Mouse (Mus musculus) liver, embryonic 13.5 days (tissue): Measurements from ENCODE around the gene Uvrag. TPM values are rescaled to one million over a fixed set of nuclear protein-coding genes. Genes with fewer than 3 reads are reported as not detected.

Experiments used
- ATAC-seq: fragments of 200-750 bp; cut with Nextera tagmentation; 2 replicates; pipeline ENCODE4 v1.8.0; 2017; ENCODE audit warnings: low read depth, mild to moderate bottlenecking, moderate number of reproducible peaks, moderate library complexity
- DNase-seq: peaks from one replicate; pipeline ENCODE4 v3.0.0; 2022
- H3K27ac ChIP-seq: fragments of 300-500 bp; sonication (generic); 2 replicates; pipeline ENCODE4 v1.5.1; 2015; ENCODE audit warnings: moderate library complexity, mild to moderate bottlenecking, inconsistent platforms
- H3K27me3 ChIP-seq: fragments of 300-500 bp; sonication (generic); 2 replicates; pipeline ENCODE4 v1.6.1; 2015; ENCODE audit warnings: mild to moderate bottlenecking, inconsistent platforms
- H3K36me3 ChIP-seq: fragments of 300-500 bp; sonication (generic); 2 replicates; pipeline ENCODE4 v1.6.1; 2015; ENCODE audit warnings: mild to moderate bottlenecking, inconsistent platforms
- H3K4me1 ChIP-seq: fragments of 300-500 bp; sonication (generic); replicated peaks from 2 replicates; pipeline ENCODE4 v1.6.1; 2015; ENCODE audit warnings: inconsistent platforms
- H3K4me2 ChIP-seq: fragments of 300-500 bp; sonication (generic); 2 replicates; pipeline ENCODE4 v1.6.1; 2015; ENCODE audit warnings: inconsistent platforms, mild to moderate bottlenecking, moderate library complexity
- H3K4me3 ChIP-seq: fragments of 300-500 bp; sonication (generic); replicated peaks from 2 replicates; pipeline ENCODE4 v1.5.1; 2015; ENCODE audit warnings: mild to moderate bottlenecking, inconsistent platforms
- H3K9ac ChIP-seq: fragments of 300-500 bp; sonication (generic); 2 replicates; pipeline ENCODE4 v1.6.1; 2015; ENCODE audit warnings: mild to moderate bottlenecking, inconsistent platforms
- H3K9me3 ChIP-seq: fragments of 300-500 bp; sonication (generic); replicated peaks from 2 replicates; pipeline ENCODE4 v1.6.1; 2016; ENCODE audit warnings: inconsistent platforms
- WGBS: fragments of 180-500 bp; shearing (Covaris S2); methylation state at CpG from one replicate; pipeline ENCODE4 v1.1.7; 2015; ENCODE audit not compliant: insufficient replicate concordance; 5-methylcytosine and 5-hydroxymethylcytosine counted together
- polyA plus RNA-seq: library from polyadenylated mRNA; unstranded; fragments of >200 nt; fragmentation: Nextera tagmentation; extraction: Ambion mirVana; gene quantifications from 2 replicates; pipeline ENCODE4 v1.2.1, GENCODE M21; 2015

Gene Uvrag
- polyA plus RNA-seq, 1 experiment from 2014 or later = 8.9 TPM

- H3K4me3 ChIP-seq = no peak overlapping the region
- H3K9me3 ChIP-seq = no peaks in the 10 kb centered on the region
- no peak overlapping the region for H3K4me2 ChIP-seq
- peaks cover 16% of the 10 kb centered on the region; the same call in 1 of the 2 replicates for H3K4me1 ChIP-seq
- no peaks in the 10 kb centered on the region for H3K27me3 ChIP-seq
- 51% methylated on average over 4 of the region's 4 CpGs for WGBS
- no peak overlapping the region for H3K27ac ChIP-seq
- peaks cover 2% of the 10 kb centered on the region; the same call in 1 of the 2 replicates for H3K36me3 ChIP-seq
- H3K9ac ChIP-seq = no peak overlapping the region
- no peak for ATAC-seq
- no peak for DNase-seq
These were observed 120.6 kb downstream of the Uvrag start for GRCm38 (mm10) chr7:99020353-99020752.

GRCm38 (mm10) chr7:99017224-99017844 is 123.6 kb downstream of the Uvrag start:
- no peak overlapping the region for H3K4me2 ChIP-seq
- H3K27me3 ChIP-seq = no peaks in the 10 kb centered on the region
- no peak overlapping the region for H3K4me3 ChIP-seq
- DNase-seq (no peak), ATAC-seq (no peak)
- H3K27ac ChIP-seq = no peak overlapping the region
- 35% methylated on average over 2 of the region's 2 CpGs for WGBS
- H3K4me1 ChIP-seq = peaks cover 16% of the 10 kb centered on the region; the same call in 1 of the 2 replicates
- H3K36me3 ChIP-seq = peaks cover 7% of the 10 kb centered on the region; the same call in 1 of the 2 replicates
- no peak overlapping the region for H3K9ac ChIP-seq
- no peaks in the 10 kb centered on the region for H3K9me3 ChIP-seq

GRCm38 (mm10) chr7:99015914-99016313 is 125.0 kb downstream of the Uvrag start:
- H3K4me1 ChIP-seq = peaks cover 8% of the 10 kb centered on the region; the same call in 1 of the 2 replicates
- no peak overlapping the region for H3K4me3 ChIP-seq
- no peak for DNase-seq
- H3K9me3 ChIP-seq = no peaks in the 10 kb centered on the region
- peaks cover 10% of the 10 kb centered on the region; the same call in 1 of the 2 replicates for H3K36me3 ChIP-seq
- H3K27ac ChIP-seq = no peak overlapping the region
- no peak for ATAC-seq
- no peak overlapping the region for H3K9ac ChIP-seq
- whole genome bisulfite sequencing = 82% methylated on average over 8 of the region's 8 CpGs
- H3K4me2 ChIP-seq = no peak overlapping the region
- no peaks in the 10 kb centered on the region for H3K27me3 ChIP-seq

- H3K4me2 ChIP-seq = no peak overlapping the region
- H3K27ac ChIP-seq = no peak overlapping the region
- no peaks in the 10 kb centered on the region for H3K27me3 ChIP-seq
- ATAC-seq = no peak
- H3K9ac ChIP-seq = no peak overlapping the region
- DNase-seq = no peak
- H3K4me3 ChIP-seq = no peak overlapping the region
- 85% methylated on average over 17 of the region's 17 CpGs for WGBS
- H3K9me3 ChIP-seq = no peaks in the 10 kb centered on the region
- H3K36me3 ChIP-seq = peaks cover 10% of the 10 kb centered on the region; the same call in 1 of the 2 replicates
- peaks cover 5% of the 10 kb centered on the region; the same call in 1 of the 2 replicates for H3K4me1 ChIP-seq
These were observed 125.5 kb downstream of the Uvrag start for GRCm38 (mm10) chr7:99015419-99015818.

- Histone ChIP-seq H3K4me2 (no peak overlapping the region), H3K27me3 (no peaks in the 10 kb centered on the region), H3K36me3 (peaks cover 10% of the 10 kb centered on the region; the same call in 1 of the 2 replicates), H3K9me3 (no peaks in the 10 kb centered on the region), H3K9ac (no peak overlapping the region), H3K27ac (no peak overlapping the region), H3K4me1 (peaks cover 5% of the 10 kb centered on the region; the same call in 1 of the 2 replicates), H3K4me3 (no peak overlapping the region)
- DNase-seq (no peak), ATAC-seq (no peak)
- 69% methylated on average over 4 of the region's 4 CpGs for WGBS
These were observed 126.3 kb downstream of the Uvrag start for GRCm38 (mm10) chr7:99014620-99015019.

- Histone ChIP-seq H3K4me3 (no peak overlapping the region), H3K4me1 (no peaks in the 10 kb centered on the region), H3K27ac (no peak overlapping the region), H3K9me3 (no peaks in the 10 kb centered on the region), H3K27me3 (no peaks in the 10 kb centered on the region), H3K36me3 (peaks cover 4% of the 10 kb centered on the region), H3K4me2 (no peak overlapping the region), H3K9ac (no peak overlapping the region)
- ATAC-seq = no peak
- WGBS = 71% methylated on average over 16 of the region's 16 CpGs
- DNase-seq = no peak
These were observed 133.2 kb downstream of the Uvrag start for GRCm38 (mm10) chr7:99007506-99008354.

GRCm38 (mm10) chr7:99003231-99003630 is 137.7 kb downstream of the Uvrag start:
- Histone ChIP-seq H3K4me1 (peaks cover 13% of the 10 kb centered on the region; the same call in 1 of the 2 replicates), H3K27ac (no peak overlapping the region), H3K4me3 (no peak overlapping the region), H3K36me3 (no peaks in the 10 kb centered on the region; the same call in 1 of the 2 replicates), H3K9ac (no peak overlapping the region), H3K27me3 (no peaks in the 10 kb centered on the region), H3K4me2 (no peak overlapping the region), H3K9me3 (no peaks in the 10 kb centered on the region)
- WGBS = 88% methylated on average over 6 of the region's 6 CpGs
- no peak for ATAC-seq
- DNase-seq = no peak

- Histone ChIP-seq H3K27me3 (no peaks in the 10 kb centered on the region), H3K9me3 (no peaks in the 10 kb centered on the region), H3K27ac (no peak overlapping the region), H3K9ac (no peak overlapping the region), H3K4me2 (no peak overlapping the region), H3K4me3 (no peak overlapping the region), H3K36me3 (no peaks in the 10 kb centered on the region), H3K4me1 (peaks cover 16% of the 10 kb centered on the region; the same call in 1 of the 2 replicates)
- DNase-seq (no peak), ATAC-seq (peak; percentile 47; the same call in 1 of the 2 replicates)
These were observed 142.2 kb downstream of the Uvrag start for GRCm38 (mm10) chr7:98998722-98999121.

GRCm38 (mm10) chr7:98997760-98998159 is 143.2 kb downstream of the Uvrag start:
- Histone ChIP-seq H3K4me2 (no peak overlapping the region), H3K27me3 (no peaks in the 10 kb centered on the region), H3K4me1 (peaks cover 21% of the 10 kb centered on the region; the same call in 1 of the 2 replicates), H3K9me3 (no peaks in the 10 kb centered on the region), H3K27ac (no peak overlapping the region), H3K4me3 (no peak overlapping the region), H3K9ac (no peak overlapping the region), H3K36me3 (no peaks in the 10 kb centered on the region)
- ATAC-seq = no peak
- DNase-seq = no peak
- 73% methylated on average over 7 of the region's 7 CpGs for WGBS

- Histone ChIP-seq H3K9ac (no peak overlapping the region), H3K4me3 (no peak overlapping the region), H3K36me3 (0 out of 2 replicates have a peak, but pooled peaks cover 2% of the 10 kb centered on the region), H3K27me3 (no peaks in the 10 kb centered on the region), H3K9me3 (no peaks in the 10 kb centered on the region), H3K4me2 (no peak overlapping the region), H3K27ac (no peak overlapping the region), H3K4me1 (peaks cover 22% of the 10 kb centered on the region; the same call in 1 of the 2 replicates)
- 92% methylated on average over 6 of the region's 6 CpGs for WGBS
- DNase-seq (no peak), ATAC-seq (no peak)
These were observed 144.2 kb downstream of the Uvrag start for GRCm38 (mm10) chr7:98996791-98997190.

- Histone ChIP-seq H3K27me3 (no peaks in the 10 kb centered on the region), H3K4me2 (no peak overlapping the region), H3K4me3 (no peak overlapping the region), H3K4me1 (peaks cover 22% of the 10 kb centered on the region; the same call in 1 of the 2 replicates), H3K9ac (no peak overlapping the region), H3K9me3 (no peaks in the 10 kb centered on the region), H3K36me3 (peaks cover 10% of the 10 kb centered on the region; the same call in 1 of the 2 replicates), H3K27ac (no peak overlapping the region)
- DNase-seq (no peak), ATAC-seq (no peak)
- 80% methylated on average over 5 of the region's 5 CpGs for WGBS
These were observed 145.7 kb downstream of the Uvrag start for GRCm38 (mm10) chr7:98995126-98995727.
